In genomic region chr9:64385511-64386465, GRCm38 (mm10) we compare ENCODE assay signal across 7 mouse cellular contexts. TPM values are rescaled to one million over a fixed set of nuclear protein-coding genes. Genes with fewer than 3 reads are reported as not detected.
A peak's percentile ranks its signal among the peaks of the same experiment; 100 is the strongest.
DNase-seq lines count a peak whose midpoint lies in the region; ATAC-seq and TF ChIP-seq lines count a peak whose summit lies in the region.

TSS of gene Megf11 (plus strand) at chr9:64385626.

- H3K4me3 ChIP-seq in embryonic facial prominence, embryonic 10.5 days, result peak within 1 kb of the TSS; percentile 68
- H3K4me3 ChIP-seq in hindbrain, embryonic 12.5 days, result peak within 1 kb of the TSS; percentile 61
- peak within 1 kb of the TSS; percentile 61 for H3K4me3 ChIP-seq in limb, embryonic 10.5 days
- peak within 1 kb of the TSS; percentile 72 for H3K4me3 ChIP-seq in midbrain, embryonic 15.5 days

- H3K27me3 ChIP-seq in Patski, result peaks cover 19% of the 10 kb centered on the region
- H3K27me3 ChIP-seq in embryonic facial prominence, embryonic 10.5 days (replicated peaks; ENCODE audit: low read depth, poor library complexity, severe bottlenecking), result peaks cover 82% of the 10 kb centered on the region
- peaks cover 62% of the 10 kb centered on the region for H3K27me3 ChIP-seq in hindbrain, embryonic 12.5 days
- peaks cover 90% of the 10 kb centered on the region for H3K27me3 ChIP-seq in limb, embryonic 10.5 days (ENCODE audit: low read depth, poor library complexity, severe bottlenecking)
- peaks cover 34% of the 10 kb centered on the region for H3K27me3 ChIP-seq in midbrain, embryonic 15.5 days (replicated peaks)

- WGBS in embryonic facial prominence, embryonic 10.5 days, result under 1% methylated on average over 93 of the region's 93 CpGs
- WGBS in hindbrain, embryonic 12.5 days, result under 1% methylated on average over 87 of the region's 93 CpGs
- WGBS in limb, embryonic 10.5 days, result under 1% methylated on average over 92 of the region's 93 CpGs
- WGBS in midbrain, embryonic 15.5 days, result under 1% methylated on average over 86 of the region's 93 CpGs

- no peak within 1 kb of the TSS; the same call in 1 of the 2 replicates for H3K27ac ChIP-seq in embryonic facial prominence, embryonic 10.5 days (replicated peaks)
- H3K27ac ChIP-seq in hindbrain, embryonic 12.5 days, result no peak within 1 kb of the TSS
- peak within 1 kb of the TSS; percentile 50; the same call in 1 of the 2 replicates for H3K27ac ChIP-seq in limb, embryonic 10.5 days
- 0 out of 2 replicates have a peak within 1 kb of the TSS, but pooled peaks have one; percentile 12 for H3K27ac ChIP-seq in midbrain, embryonic 15.5 days

- peak within 1 kb of the TSS; percentile 68 for H3K9ac ChIP-seq in hindbrain, embryonic 12.5 days
- peak within 1 kb of the TSS; percentile 64 for H3K9ac ChIP-seq in midbrain, embryonic 15.5 days

- no peak for TF ChIP-seq CTCF in Patski (IDR thresholded peaks at IDR 0.05)

- H3K36me3 ChIP-seq in embryonic facial prominence, embryonic 10.5 days (replicated peaks), result no peaks in the 10 kb centered on the region
- no peaks in the 10 kb centered on the region for H3K36me3 ChIP-seq in hindbrain, embryonic 12.5 days
- no peaks in the 10 kb centered on the region for H3K36me3 ChIP-seq in limb, embryonic 10.5 days
- H3K36me3 ChIP-seq in midbrain, embryonic 15.5 days (replicated peaks), result no peaks in the 10 kb centered on the region

- peak; percentile 68 for DNase-seq in ES-CJ7 (ENCODE audit: low read depth, low spot score)
- DNase-seq in Patski (ENCODE audit: low read depth, low spot score), result no peak
- DNase-seq in embryonic facial prominence, embryonic 10.5 days (ENCODE audit: low spot score), result peak; percentile 83
- DNase-seq in limb, embryonic 10.5 days (ENCODE audit: low spot score), result peak; percentile 84
- no peak for DNase-seq in T-cell, adult 2 months (ENCODE audit: low spot score)

- in situ Hi-C loops in Patski (cut with MboI; ENCODE audit: low pct_unique_long_range_greater_than_20kb), result no loop called here

- peak; percentile 14 for ATAC-seq in Patski
- peak; percentile 82 for ATAC-seq in hindbrain, embryonic 12.5 days (ENCODE audit: low FRiP score)
- peak; percentile 81 for ATAC-seq in midbrain, embryonic 15.5 days (replicated peaks)

- peaks cover 23% of the 10 kb centered on the region for H3K4me1 ChIP-seq in embryonic facial prominence, embryonic 10.5 days
- peaks cover 21% of the 10 kb centered on the region for H3K4me1 ChIP-seq in hindbrain, embryonic 12.5 days
- peaks cover 49% of the 10 kb centered on the region for H3K4me1 ChIP-seq in limb, embryonic 10.5 days
- H3K4me1 ChIP-seq in midbrain, embryonic 15.5 days, result peaks cover 21% of the 10 kb centered on the region

- CTCF ChIA-PET in Patski (lab: Charles Lee), result interaction anchor here (1.1 kb wide), 1 partner anchor 8 kb away, joined by 3 read pairs; no protein-coding TSS in a partner anchor

- no peaks in the 10 kb centered on the region for H3K9me3 ChIP-seq in embryonic facial prominence, embryonic 10.5 days
- no peaks in the 10 kb centered on the region; the same call in 1 of the 2 replicates for H3K9me3 ChIP-seq in hindbrain, embryonic 12.5 days (replicated peaks)
- no peaks in the 10 kb centered on the region for H3K9me3 ChIP-seq in limb, embryonic 10.5 days (replicated peaks)
- H3K9me3 ChIP-seq in midbrain, embryonic 15.5 days, result no peaks in the 10 kb centered on the region

- POLR2A ChIA-PET in Patski (lab: Charles Lee), result interaction anchor here (0.5 to 0.6 kb wide), 2 partner anchors 332 to 426 kb away, joined by 3 to 4 read pairs; no protein-coding TSS in a partner anchor

- H3K4me2 ChIP-seq in hindbrain, embryonic 12.5 days (replicated peaks), result peak within 1 kb of the TSS; percentile 99
- H3K4me2 ChIP-seq in midbrain, embryonic 15.5 days, result peak within 1 kb of the TSS; percentile 99

RNA-seq across cellular contexts. Expression of gene Megf11, which starts in this region (rescaled TPM):
- 1.3 TPM for polyA plus RNA-seq in Patski (2021)
- polyA plus RNA-seq in embryonic facial prominence, embryonic 10.5 days (2016; fragmentation: Nextera tagmentation; extraction: Ambion mirVana), result 0.96 and 1.6 TPM in 2 replicates
- 7.6 and 8.0 TPM in 2 replicates for polyA plus RNA-seq in hindbrain, embryonic 12.5 days (2016; fragmentation: Nextera tagmentation; extraction: Ambion mirVana)
- polyA plus RNA-seq in limb, embryonic 10.5 days (2016; fragmentation: Nextera tagmentation; extraction: Ambion mirVana), result 1.1 and 1.7 TPM in 2 replicates
- polyA plus RNA-seq in midbrain, embryonic 15.5 days (2015; fragmentation: Nextera tagmentation; extraction: Ambion mirVana), result 20.2 and 22.4 TPM in 2 replicates

Comparison
In these comparisons a context has a peak if more than half of its experiments do, and no peak if none do; other contexts are left out.
1. DNase-seq: peak in ES-CJ7 (single experiment), embryonic facial prominence, embryonic 10.5 days (single experiment) and limb, embryonic 10.5 days (single experiment); none in Patski (single experiment) and T-cell, adult 2 months (single experiment).
2. ATAC-seq: peak in every context shown above with its lines; median percentile 82 in hindbrain, embryonic 12.5 days; 81 in midbrain, embryonic 15.5 days; 14 in Patski.
3. H3K27ac ChIP-seq: peak in limb, embryonic 10.5 days (single experiment) and midbrain, embryonic 15.5 days (single experiment); none in embryonic facial prominence, embryonic 10.5 days (single experiment) and hindbrain, embryonic 12.5 days (single experiment).
4. Peak in every context shown above with its lines, with median percentiles within 50 percentile points of each other: H3K4me3 ChIP-seq.